Mouse (Mus musculus): ENCODE results near the gene Capns1.

DNA sequence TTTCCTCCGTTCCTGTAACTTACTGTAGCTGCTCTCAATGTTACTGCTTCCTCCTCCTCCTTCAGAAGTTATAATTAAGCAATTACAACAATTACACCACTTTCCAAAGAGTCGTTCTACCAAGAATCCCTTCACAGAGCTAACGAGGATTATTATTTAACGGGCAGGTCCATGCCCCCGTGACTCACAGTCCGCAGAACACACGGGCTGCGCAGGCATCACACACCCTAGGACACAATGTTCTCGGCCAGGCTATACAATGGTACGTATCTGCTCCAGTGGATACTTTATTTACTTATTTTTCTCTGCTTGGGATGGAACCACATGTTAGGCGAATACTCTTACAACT lies 21.4 kb upstream of the Capns1 start:
- TF ChIP-seq MAFK (IDR thresholded peaks at IDR 0.05; ENCODE audit: insufficient read depth, low read depth, low read length): no peak
- no peak for TF ChIP-seq HCFC1 (IDR thresholded peaks at IDR 0.05; ENCODE audit: borderline replicate concordance, insufficient read depth, low read length)
- no peak for TF ChIP-seq CHD2 (IDR thresholded peaks at IDR 0.05; ENCODE audit: low read depth, low read length)

All from ES-E14 (cell line).